Mouse (Mus musculus): ENCODE measurements at regions not wholly inside any gene's neighbourhood (a gene's known extent, or its start where the extent isn't known, plus 50 kb on each side); places are given as distances from the start of the nearest gene placed in this dataset.

GRCm38 (mm10) chr14:58969248-58969647 is 173.4 kb downstream of the 1700129C05Rik start:
- intact Hi-C loops (cut with DNase I) = no loop called here
- no peak for DNase-seq

- intact Hi-C loops (cut with DNase I) = no loop called here
- DNase-seq = no peak
Measured at GRCm38 (mm10) chr14:58967975-58968374, 174.7 kb downstream of the 1700129C05Rik start.

- intact Hi-C loops (cut with DNase I) = no loop called here
- no peak for DNase-seq
Measured at GRCm38 (mm10) chr14:58967163-58967562, 175.5 kb downstream of the 1700129C05Rik start.

- intact Hi-C loops (cut with DNase I) = no loop called here
- no peak for DNase-seq
Measured at GRCm38 (mm10) chr14:58944958-58945357, 197.7 kb downstream of the 1700129C05Rik start.

GRCm38 (mm10) chr14:58943267-58943765 is 199.4 kb downstream of the 1700129C05Rik start:
- intact Hi-C loops (cut with DNase I) = no loop called here
- DNase-seq = peak in 1 of 2 experiments; percentile 3

GRCm38 (mm10) chr14:58939086-58939485 is 203.6 kb downstream of the 1700129C05Rik start:
- intact Hi-C loops (cut with DNase I) = no loop called here
- DNase-seq = peak in 1 of 2 experiments; percentile 5

GRCm38 (mm10) chr14:58938601-58938970 is 204.1 kb downstream of the 1700129C05Rik start:
- no peak for DNase-seq
- intact Hi-C loops (cut with DNase I) = no loop called here

- peak; percentile 16 to 31 for DNase-seq
- intact Hi-C loops (cut with DNase I) = no loop called here
Measured at GRCm38 (mm10) chr14:58937791-58938600, 204.7 kb downstream of the 1700129C05Rik start.

GRCm38 (mm10) chr14:58937331-58937730 is 205.4 kb downstream of the 1700129C05Rik start:
- intact Hi-C loops (cut with DNase I) = no loop called here
- peak; percentile 48 to 56 for DNase-seq

GRCm38 (mm10) chr14:58936131-58936530 is 206.6 kb downstream of the 1700129C05Rik start:
- no peak for DNase-seq
- intact Hi-C loops (cut with DNase I) = no loop called here

- peak; percentile 9 for DNase-seq
- intact Hi-C loops (cut with DNase I) = no loop called here
Measured at GRCm38 (mm10) chr14:58917853-58918252, 224.8 kb downstream of the 1700129C05Rik start.

GRCm38 (mm10) chr14:58917228-58917627 is 225.5 kb downstream of the 1700129C05Rik start:
- intact Hi-C loops (cut with DNase I) = no loop called here

GRCm38 (mm10) chr14:58914937-58915336 is 227.8 kb downstream of the 1700129C05Rik start:
- DNase-seq = no peak
- intact Hi-C loops (cut with DNase I) = no loop called here

More at GRCm38 (mm10) chr14:58917228-58917627, 225.5 kb downstream of the 1700129C05Rik start:
- no peak for DNase-seq

- intact Hi-C loops (cut with DNase I) = no loop called here
- no peak for DNase-seq
Measured at GRCm38 (mm10) chr14:58910846-58911245, 231.8 kb downstream of the 1700129C05Rik start.

- intact Hi-C loops (cut with DNase I) = no loop called here
- DNase-seq = no peak
Measured at GRCm38 (mm10) chr14:58907932-58908331, 234.8 kb downstream of the 1700129C05Rik start.

- DNase-seq = no peak
- intact Hi-C loops (cut with DNase I) = no loop called here
Measured at GRCm38 (mm10) chr14:58907359-58907758, 235.3 kb downstream of the 1700129C05Rik start.

- intact Hi-C loops (cut with DNase I) = no loop called here
- no peak for DNase-seq
Measured at GRCm38 (mm10) chr14:58906631-58907030, 236.1 kb downstream of the 1700129C05Rik start.

GRCm38 (mm10) chr14:58868176-58868949 is 274.3 kb downstream of the 1700129C05Rik start:
- intact Hi-C loops (cut with DNase I) = loop anchor here (10.0 kb wide), 1 partner anchor 196 kb away; no protein-coding TSS in a partner anchor
- DNase-seq = no peak

GRCm38 (mm10) chr14:58867396-58868107 is 275.1 kb downstream of the 1700129C05Rik start:
- intact Hi-C loops (cut with DNase I) = loop anchor here (10.0 kb wide), 1 partner anchor 197 kb away; no protein-coding TSS in a partner anchor
- DNase-seq = peak; percentile 7 to 12

GRCm38 (mm10) chr14:58854871-58855270 is 287.8 kb downstream of the 1700129C05Rik start:
- intact Hi-C loops (cut with DNase I) = no loop called here
- no peak for DNase-seq

- intact Hi-C loops (cut with DNase I) = no loop called here
- no peak for DNase-seq
Measured at GRCm38 (mm10) chr14:58844565-58844964, 298.1 kb downstream of the 1700129C05Rik start.
